Mouse (Mus musculus) midbrain, embryonic 14.5 days (tissue): ENCODE measurements around the gene Ston1. TPM values are rescaled to one million over a fixed set of nuclear protein-coding genes. Genes with fewer than 3 reads are reported as not detected.
A peak's percentile ranks its signal among the peaks of the same experiment; 100 is the strongest.

Experiments used
- ATAC-seq: fragments of 200-750 bp; cut with Nextera tagmentation; 2 replicates; pipeline ENCODE4 v1.8.0; 2017; ENCODE audit warnings: moderate number of reproducible peaks, moderate library complexity; ENCODE audit not compliant: low FRiP score, low TSS enrichment
- DNase-seq: peaks from one replicate; pipeline ENCODE4 v3.0.0-alpha.2; 2015
- H3K27ac ChIP-seq: fragments of 300-500 bp; sonication (generic); replicated peaks from 2 replicates; pipeline ENCODE4 v1.5.1; 2014; ENCODE audit warnings: mild to moderate bottlenecking, low read depth, low read length, moderate library complexity
- H3K27me3 ChIP-seq: fragments of 300-500 bp; sonication (generic); 2 replicates; pipeline ENCODE4 v1.6.1; 2014; ENCODE audit warnings: low read length, control low read depth, mixed read lengths; ENCODE audit not compliant: control insufficient read depth, insufficient read depth
- H3K36me3 ChIP-seq: fragments of 300-500 bp; sonication (generic); 2 replicates; pipeline ENCODE4 v1.6.1; 2014; ENCODE audit warnings: low read length, control low read depth; ENCODE audit not compliant: control insufficient read depth, insufficient read depth
- H3K4me1 ChIP-seq: fragments of 300-500 bp; sonication (generic); 2 replicates; pipeline ENCODE4 v1.6.1; 2014; ENCODE audit warnings: mild to moderate bottlenecking, antibody characterized with exemption, low read length, control low read depth; ENCODE audit not compliant: control insufficient read depth, insufficient read depth
- H3K4me2 ChIP-seq: fragments of 300-500 bp; sonication (generic); 2 replicates; pipeline ENCODE4 v1.6.1; 2014; ENCODE audit warnings: mild to moderate bottlenecking, low read length, moderate library complexity
- H3K4me3 ChIP-seq: fragments of 300-500 bp; sonication (generic); replicated peaks from 2 replicates; pipeline ENCODE4 v1.5.1; 2014; ENCODE audit warnings: low read depth, low read length
- H3K9ac ChIP-seq: fragments of 300-500 bp; sonication (generic); replicated peaks from 2 replicates; pipeline ENCODE4 v1.6.1; 2014; ENCODE audit warnings: mild to moderate bottlenecking, low read length, moderate library complexity
- H3K9me3 ChIP-seq: fragments of 300-500 bp; sonication (generic); 2 replicates; pipeline ENCODE4 v1.6.1; 2016; ENCODE audit warnings: low read length, control low read depth, mixed read lengths; ENCODE audit not compliant: control insufficient read depth
- WGBS: fragments of 180-500 bp; shearing (Covaris S2); extraction: QIAGEN DNeasy Blood & Tissue Kit; methylation state at CpG from one replicate; pipeline ENCODE4 v1.1.7; 2014; 5-methylcytosine and 5-hydroxymethylcytosine counted together
- polyA plus RNA-seq: library from polyadenylated mRNA; unstranded; fragments of >200 nt; fragmentation: Nextera tagmentation; extraction: Ambion mirVana; gene quantifications from 2 replicates; pipeline ENCODE4 v1.2.1, GENCODE M21; 2014

The Ston1 gene
- polyA plus RNA-seq, 1 experiment from 2014 or later, result 1.3 TPM

DNA sequence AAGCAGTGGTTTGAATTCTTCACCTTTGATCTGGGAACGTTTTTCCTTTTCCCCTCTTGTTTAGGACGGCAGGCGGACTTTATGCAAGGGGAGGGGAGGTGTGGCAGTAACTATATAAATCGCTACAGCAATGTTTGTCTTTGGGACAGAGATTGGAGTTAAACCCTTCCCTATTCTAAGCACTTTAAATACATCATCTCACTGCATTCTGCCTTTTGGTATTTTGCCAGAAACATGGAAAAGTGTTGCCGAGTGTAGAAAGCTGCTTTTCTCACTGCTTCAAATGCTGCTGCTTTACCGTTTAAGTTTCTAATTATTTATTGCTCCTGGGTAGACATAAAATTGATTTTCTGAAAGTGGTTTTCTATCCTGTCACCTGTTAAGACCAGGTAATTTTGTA lies 104.9 kb downstream of the Ston1 start:
- no peak overlapping the region for H3K27ac ChIP-seq
- no peak overlapping the region for H3K4me3 ChIP-seq
- 0 out of 2 replicates have a peak overlapping the region, but pooled peaks have one; percentile 2 for H3K9ac ChIP-seq
- no peaks in the 10 kb centered on the region for H3K9me3 ChIP-seq
- DNase-seq, result peak; percentile 33
- WGBS, result 44% methylated on average over 6 of the region's 6 CpGs
- no peak overlapping the region for H3K4me2 ChIP-seq
- peaks cover 10% of the 10 kb centered on the region; the same call in 1 of the 2 replicates for H3K4me1 ChIP-seq
- no peak for ATAC-seq
- H3K27me3 ChIP-seq, result no peaks in the 10 kb centered on the region
- no peaks in the 10 kb centered on the region for H3K36me3 ChIP-seq

DNA sequence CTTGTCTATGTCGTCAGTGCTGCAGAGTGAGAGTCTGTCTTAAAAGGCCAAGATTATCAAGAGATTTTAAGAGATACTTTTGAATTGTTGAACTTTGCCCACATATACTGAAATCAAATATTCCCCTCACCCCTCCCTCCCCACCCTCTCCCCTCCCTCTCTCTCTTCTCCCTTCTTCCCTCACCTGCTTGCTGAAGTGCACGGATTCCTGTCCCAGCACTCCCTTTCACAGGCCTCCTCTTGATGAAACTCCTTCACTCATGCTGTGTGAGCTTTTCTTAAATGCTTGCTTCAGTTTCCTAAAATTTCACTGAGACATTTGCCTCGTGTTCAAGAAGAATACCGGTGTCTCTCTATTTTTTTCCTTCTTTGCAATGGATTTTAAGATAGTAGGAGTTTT lies 105.6 kb downstream of the Ston1 start:
- no peaks in the 10 kb centered on the region for H3K36me3 ChIP-seq
- H3K4me3 ChIP-seq, result no peak overlapping the region
- ATAC-seq (no peak), DNase-seq (no peak)
- WGBS, result 46% methylated on average over 4 of the region's 4 CpGs
- H3K27ac ChIP-seq, result no peak overlapping the region
- no peaks in the 10 kb centered on the region for H3K27me3 ChIP-seq
- no peak overlapping the region for H3K9ac ChIP-seq
- H3K4me2 ChIP-seq, result no peak overlapping the region
- peaks cover 10% of the 10 kb centered on the region; the same call in 1 of the 2 replicates for H3K4me1 ChIP-seq
- no peaks in the 10 kb centered on the region for H3K9me3 ChIP-seq

- no peaks in the 10 kb centered on the region for H3K36me3 ChIP-seq
- no peaks in the 10 kb centered on the region for H3K9me3 ChIP-seq
- ATAC-seq, result peak; percentile 40; the same call in 1 of the 2 replicates
- no peaks in the 10 kb centered on the region for H3K27me3 ChIP-seq
- WGBS, result 12% methylated on average over 8 of the region's 8 CpGs
- H3K4me3 ChIP-seq, result no peak overlapping the region
- no peak overlapping the region for H3K27ac ChIP-seq
- H3K4me1 ChIP-seq, result peaks cover 10% of the 10 kb centered on the region; the same call in 1 of the 2 replicates
- DNase-seq, result peak; percentile 40
- H3K9ac ChIP-seq, result no peak overlapping the region
- no peak overlapping the region for H3K4me2 ChIP-seq
These were observed 108.8 kb downstream of the Ston1 start for GRCm38 (mm10) chr17:88706231-88706649.

Other genes with a start within 250 kb of the Ston1 start
- 7.7 and 9.8 TPM in 2 replicates for gene Foxn2, start 157.0 kb upstream of the Ston1 start, polyA plus RNA-seq
- 47.2 and 48.6 TPM in 2 replicates for gene Ppp1r21, start 67.6 kb upstream of the Ston1 start, polyA plus RNA-seq
- gene Gtf2a1l, start 71.0 kb downstream of the Ston1 start, polyA plus RNA-seq, result 0.22 TPM in 1 of 2 replicates, not detected in the other
- 1.1 TPM in 2 replicates for gene Lhcgr, start 194.3 kb downstream of the Ston1 start, polyA plus RNA-seq